ENCODE assay signal across 8 mouse cellular contexts in genomic region chr4:118269999-118270398, GRCm38 (mm10). TPM values are rescaled to one million over a fixed set of nuclear protein-coding genes. Genes with fewer than 3 reads are reported as not detected.
A peak's percentile ranks its signal among the peaks of the same experiment; 100 is the strongest.
DNase-seq lines count a peak whose midpoint lies in the region; ATAC-seq lines count a peak whose summit lies in the region.

No protein-coding gene starts in this region.

- no peak overlapping the region for H3K4me2 ChIP-seq in embryonic facial prominence, embryonic 15.5 days (replicated peaks)

- WGBS in embryonic facial prominence, embryonic 15.5 days = 42% methylated on average over 6 of the region's 6 CpGs

- intact Hi-C loops in left cerebral cortex, postnatal 10 days (cut with DNase I) = no loop called here
- intact Hi-C loops in heart, postnatal 14 days (cut with DNase I) = no loop called here

- DNase-seq in left cerebral cortex, postnatal 10 days (ENCODE audit: extremely low spot score in 1 of 2, low spot score in 2 of 2) = peak; percentile 43 to 78
- no peak for DNase-seq in left cerebral cortex, adult 11 months (ENCODE audit: low spot score)
- peak; percentile 75 to 90 for DNase-seq in heart, postnatal 14 days
- peak; percentile 82 to 88 for DNase-seq in lung, adult 18-20 months
- no peak for DNase-seq in thymus, postnatal 10 days (ENCODE audit: low spot score in 2 of 2)
- no peak for DNase-seq in layer of hippocampus, postnatal 36 days

- 0 out of 2 replicates have a peak, but pooled peaks have one; percentile 26 for ATAC-seq in embryonic facial prominence, embryonic 15.5 days (ENCODE audit: insufficient number of reproducible peaks, low FRiP score, low TSS enrichment, low read depth)
- ATAC-seq in megakaryocyte progenitor cell, adult 5-6 weeks (replicated peaks; ENCODE audit: poor library complexity) = no peak

- H3K9me3 ChIP-seq in embryonic facial prominence, embryonic 15.5 days (replicated peaks) = no peaks in the 10 kb centered on the region

- no peaks in the 10 kb centered on the region for H3K27me3 ChIP-seq in embryonic facial prominence, embryonic 15.5 days

- H3K36me3 ChIP-seq in embryonic facial prominence, embryonic 15.5 days = peaks cover 61% of the 10 kb centered on the region

- no peak overlapping the region for H3K9ac ChIP-seq in embryonic facial prominence, embryonic 15.5 days

- H3K4me1 ChIP-seq in embryonic facial prominence, embryonic 15.5 days = peaks cover 73% of the 10 kb centered on the region

- H3K4me3 ChIP-seq in embryonic facial prominence, embryonic 15.5 days (replicated peaks) = no peak overlapping the region

- H3K27ac ChIP-seq in embryonic facial prominence, embryonic 15.5 days (replicated peaks) = peak overlapping the region; percentile 81

RNA-seq across cellular contexts. Expression of gene Ptprf, which starts 21.2 kb away (rescaled TPM):
- total RNA-seq in left cerebral cortex, postnatal 10 days (2021) = 100 to 1,000 TPM; 176 to 196 TPM
- 89.3 and 90.7 TPM in 2 replicates for polyA plus RNA-seq in embryonic facial prominence, embryonic 15.5 days (2015; fragmentation: Nextera tagmentation; extraction: Ambion mirVana)
- 10 to 100 TPM; 13.0 to 16.4 TPM for total RNA-seq in heart, postnatal 14 days (2021)
- 0.07 TPM in 1 of 2 replicates, not detected in the other for total RNA-seq in megakaryocyte progenitor cell, adult 5-6 weeks (2015)
- total RNA-seq in megakaryocyte progenitor cell, adult 5-6 weeks (2017) = 0.24 TPM in 1 of 2 replicates, not detected in the other
- total RNA-seq in layer of hippocampus, postnatal 36 days (2021) = 10 to 100 TPM; 73.3 to 80.7 TPM

Comparison
In these comparisons a context has a peak if more than half of its experiments do, and no peak if none do; other contexts are left out.
1. DNase-seq: peak in left cerebral cortex, postnatal 10 days (2 of 2), heart, postnatal 14 days (2 of 2) and lung, adult 18-20 months (2 of 2); none in left cerebral cortex, adult 11 months (single experiment), thymus, postnatal 10 days (0 of 2) and layer of hippocampus, postnatal 36 days (0 of 2).
2. RNA of gene Ptprf, which starts 21.2 kb away (total RNA-seq): 176 to 196 TPM in left cerebral cortex, postnatal 10 days, 73.3 to 80.7 TPM in layer of hippocampus, postnatal 36 days and 13.0 to 16.4 TPM in heart, postnatal 14 days; 0.07 to 0.24 TPM in megakaryocyte progenitor cell, adult 5-6 weeks; every median in the first group is over 10 times any median in the second.